In genomic region chr10:79682916-79683582, GRCm38 (mm10) we compare ENCODE assay signal across 8 mouse cellular contexts. TPM values are rescaled to one million over a fixed set of nuclear protein-coding genes. Genes with fewer than 3 reads are reported as not detected.
DNase-seq lines count a peak whose midpoint lies in the region; ATAC-seq and TF ChIP-seq lines count a peak whose summit lies in the region.

No protein-coding gene starts in this region.

- TF ChIP-seq CTCF in layer of hippocampus, adult 2 months (conservative IDR thresholded peaks at IDR 0.05): peak; percentile 53

- peak overlapping the region; percentile 77 for H3K27ac ChIP-seq in layer of hippocampus, adult 2 months
- H3K27ac ChIP-seq in embryonic facial prominence, embryonic 13.5 days: peak overlapping the region; percentile 71
- H3K27ac ChIP-seq in heart, embryonic 12.5 days (ENCODE audit: poor library complexity, severe bottlenecking): peak overlapping the region; percentile 81
- H3K27ac ChIP-seq in kidney, embryonic 16.5 days (ENCODE audit: low read length): peak overlapping the region; percentile 81
- H3K27ac ChIP-seq in stomach, embryonic 14.5 days (ENCODE audit: low read length): peak overlapping the region; percentile 75; the same call in 1 of the 2 replicates

- H3K36me3 ChIP-seq in embryonic facial prominence, embryonic 13.5 days: peaks cover 43% of the 10 kb centered on the region
- H3K36me3 ChIP-seq in heart, embryonic 12.5 days: peaks cover 45% of the 10 kb centered on the region
- H3K36me3 ChIP-seq in kidney, embryonic 16.5 days (ENCODE audit: insufficient read depth, low read length): peaks cover 40% of the 10 kb centered on the region
- peaks cover 39% of the 10 kb centered on the region for H3K36me3 ChIP-seq in stomach, embryonic 14.5 days (ENCODE audit: control insufficient read depth, insufficient read depth, low read length)

- peak overlapping the region; percentile 93 for H3K4me2 ChIP-seq in embryonic facial prominence, embryonic 13.5 days
- peak overlapping the region; percentile 92 for H3K4me2 ChIP-seq in heart, embryonic 12.5 days
- H3K4me2 ChIP-seq in kidney, embryonic 16.5 days (replicated peaks; ENCODE audit: low read depth, low read length): peak overlapping the region; percentile 89
- peak overlapping the region; percentile 90 for H3K4me2 ChIP-seq in stomach, embryonic 14.5 days (replicated peaks; ENCODE audit: low read depth, low read length)

- peak overlapping the region; percentile 90 for H3K9ac ChIP-seq in embryonic facial prominence, embryonic 13.5 days
- H3K9ac ChIP-seq in heart, embryonic 12.5 days: peak overlapping the region; percentile 88
- H3K9ac ChIP-seq in kidney, embryonic 16.5 days (replicated peaks; ENCODE audit: low read length): peak overlapping the region; percentile 84
- peak overlapping the region; percentile 85 for H3K9ac ChIP-seq in stomach, embryonic 14.5 days (replicated peaks; ENCODE audit: low read depth, low read length)

- peak in 1 of 2 experiments; percentile 54 for DNase-seq in layer of hippocampus, adult 2 months (ENCODE audit: low spot score in 2 of 2)
- no peak for DNase-seq in layer of hippocampus, adult 9-10 months (ENCODE audit: low spot score)
- peak; percentile 71 for DNase-seq in adrenal gland, adult 2 months
- DNase-seq in lung, postnatal 25 days (ENCODE audit: low spot score): peak; percentile 51

- no peaks in the 10 kb centered on the region for H3K9me3 ChIP-seq in embryonic facial prominence, embryonic 13.5 days
- H3K9me3 ChIP-seq in heart, embryonic 12.5 days (replicated peaks): no peaks in the 10 kb centered on the region
- no peaks in the 10 kb centered on the region for H3K9me3 ChIP-seq in kidney, embryonic 16.5 days (ENCODE audit: low read length)
- H3K9me3 ChIP-seq in stomach, embryonic 14.5 days (ENCODE audit: control insufficient read depth, low read depth, low read length): no peaks in the 10 kb centered on the region

- peaks cover 22% of the 10 kb centered on the region for H3K4me1 ChIP-seq in embryonic facial prominence, embryonic 13.5 days
- peaks cover 54% of the 10 kb centered on the region for H3K4me1 ChIP-seq in heart, embryonic 12.5 days (replicated peaks)
- peaks cover 24% of the 10 kb centered on the region for H3K4me1 ChIP-seq in kidney, embryonic 16.5 days (ENCODE audit: insufficient read depth, low read length)
- peaks cover 18% of the 10 kb centered on the region; the same call in 1 of the 2 replicates for H3K4me1 ChIP-seq in stomach, embryonic 14.5 days (ENCODE audit: control insufficient read depth, insufficient read depth, low read length)

- no peak for ATAC-seq in embryonic facial prominence, embryonic 13.5 days (ENCODE audit: insufficient number of reproducible peaks, insufficient read depth, low FRiP score, low TSS enrichment, low read depth)
- no peak for ATAC-seq in heart, embryonic 12.5 days (ENCODE audit: insufficient number of reproducible peaks, low FRiP score)
- no peak for ATAC-seq in kidney, embryonic 16.5 days (ENCODE audit: low FRiP score, low TSS enrichment)
- ATAC-seq in stomach, embryonic 14.5 days (ENCODE audit: insufficient number of reproducible peaks, insufficient read depth, low FRiP score, low read depth): no peak

- peak overlapping the region; percentile 71 for H3K4me3 ChIP-seq in layer of hippocampus, adult 2 months
- H3K4me3 ChIP-seq in embryonic facial prominence, embryonic 13.5 days: peak overlapping the region; percentile 89
- peak overlapping the region; percentile 81 for H3K4me3 ChIP-seq in heart, embryonic 12.5 days
- peak overlapping the region; percentile 94 for H3K4me3 ChIP-seq in kidney, embryonic 16.5 days (ENCODE audit: low read length)
- peak overlapping the region; percentile 68 for H3K4me3 ChIP-seq in stomach, embryonic 14.5 days (ENCODE audit: low read depth, low read length)

- no peaks in the 10 kb centered on the region for H3K27me3 ChIP-seq in embryonic facial prominence, embryonic 13.5 days
- no peaks in the 10 kb centered on the region for H3K27me3 ChIP-seq in heart, embryonic 12.5 days (replicated peaks)
- no peaks in the 10 kb centered on the region for H3K27me3 ChIP-seq in kidney, embryonic 16.5 days (ENCODE audit: insufficient read depth, low read length)
- H3K27me3 ChIP-seq in stomach, embryonic 14.5 days (ENCODE audit: control insufficient read depth, insufficient read depth, low read length): no peaks in the 10 kb centered on the region

- WGBS in embryonic facial prominence, embryonic 13.5 days: 4% methylated on average over 10 of the region's 10 CpGs
- 6% methylated on average over 10 of the region's 10 CpGs for WGBS in heart, embryonic 12.5 days
- 3% methylated on average over 10 of the region's 10 CpGs for WGBS in kidney, embryonic 16.5 days
- 6% methylated on average over 10 of the region's 10 CpGs for WGBS in stomach, embryonic 14.5 days

RNA-seq across cellular contexts. Expression of gene Cdc34, which starts 1.1 kb away (rescaled TPM):
- total RNA-seq in layer of hippocampus, adult 2 months (2021): 10 to 100 TPM; 73.1 to 79.8 TPM
- 100 to 1,000 TPM in 1 of 2 experiments, 10 to 100 TPM in 1; 87.7 to 122 TPM for total RNA-seq in adrenal gland, adult 2 months (2021)
- polyA plus RNA-seq in adrenal gland, adult 2 months (2012; rRNA removed): 174 and 205 TPM in 2 replicates
- 102 and 106 TPM in 2 replicates for polyA plus RNA-seq in embryonic facial prominence, embryonic 13.5 days (2015; fragmentation: Nextera tagmentation; extraction: Ambion mirVana)
- 151 and 152 TPM in 2 replicates for polyA plus RNA-seq in heart, embryonic 12.5 days (2016; fragmentation: Nextera tagmentation; extraction: Ambion mirVana)
- polyA plus RNA-seq in kidney, embryonic 16.5 days (2015; fragmentation: Nextera tagmentation; extraction: Ambion mirVana): 81.2 and 92.3 TPM in 2 replicates
- polyA plus RNA-seq in stomach, embryonic 14.5 days (2014; fragmentation: Nextera tagmentation; extraction: Ambion mirVana): 88.7 and 93.6 TPM in 2 replicates

RNA-seq across cellular contexts. Expression of gene Gzmm, which starts 5.8 kb away (rescaled TPM):
- total RNA-seq in layer of hippocampus, adult 2 months (2021): 1 to 10 TPM; 3.3 to 4.0 TPM
- total RNA-seq in adrenal gland, adult 2 months (2021): 1 to 10 TPM; 1.0 to 2.2 TPM
- 0.52 and 0.55 TPM in 2 replicates for polyA plus RNA-seq in adrenal gland, adult 2 months (2012; rRNA removed)
- 0.81 and 0.84 TPM in 2 replicates for polyA plus RNA-seq in embryonic facial prominence, embryonic 13.5 days (2015; fragmentation: Nextera tagmentation; extraction: Ambion mirVana)
- 0.78 and 0.83 TPM in 2 replicates for polyA plus RNA-seq in heart, embryonic 12.5 days (2016; fragmentation: Nextera tagmentation; extraction: Ambion mirVana)
- 0.75 and 0.81 TPM in 2 replicates for polyA plus RNA-seq in kidney, embryonic 16.5 days (2015; fragmentation: Nextera tagmentation; extraction: Ambion mirVana)
- polyA plus RNA-seq in stomach, embryonic 14.5 days (2014; fragmentation: Nextera tagmentation; extraction: Ambion mirVana): 1.0 and 1.6 TPM in 2 replicates

RNA-seq across cellular contexts. Expression of gene Tpgs1, which starts 13.9 kb away (rescaled TPM):
- 10 to 100 TPM; 67.8 to 73.5 TPM for total RNA-seq in layer of hippocampus, adult 2 months (2021)
- total RNA-seq in adrenal gland, adult 2 months (2021): 10 to 100 TPM; 29.5 to 40.7 TPM
- 147 and 149 TPM in 2 replicates for polyA plus RNA-seq in adrenal gland, adult 2 months (2012; rRNA removed)
- 58.1 and 62.1 TPM in 2 replicates for polyA plus RNA-seq in embryonic facial prominence, embryonic 13.5 days (2015; fragmentation: Nextera tagmentation; extraction: Ambion mirVana)
- polyA plus RNA-seq in heart, embryonic 12.5 days (2016; fragmentation: Nextera tagmentation; extraction: Ambion mirVana): 41.9 and 46.0 TPM in 2 replicates
- polyA plus RNA-seq in kidney, embryonic 16.5 days (2015; fragmentation: Nextera tagmentation; extraction: Ambion mirVana): 84.2 and 87.0 TPM in 2 replicates
- polyA plus RNA-seq in stomach, embryonic 14.5 days (2014; fragmentation: Nextera tagmentation; extraction: Ambion mirVana): 64.5 and 64.8 TPM in 2 replicates

RNA-seq across cellular contexts. Expression of gene Madcam1, which starts 18.7 kb away (rescaled TPM):
- not detected for total RNA-seq in layer of hippocampus, adult 2 months (2021)
- not detected for total RNA-seq in adrenal gland, adult 2 months (2021)
- polyA plus RNA-seq in adrenal gland, adult 2 months (2012; rRNA removed): 0.46 TPM in 1 of 2 replicates, not detected in the other
- 11.3 and 11.8 TPM in 2 replicates for polyA plus RNA-seq in embryonic facial prominence, embryonic 13.5 days (2015; fragmentation: Nextera tagmentation; extraction: Ambion mirVana)
- 0.23 and 1.0 TPM in 2 replicates for polyA plus RNA-seq in heart, embryonic 12.5 days (2016; fragmentation: Nextera tagmentation; extraction: Ambion mirVana)
- polyA plus RNA-seq in kidney, embryonic 16.5 days (2015; fragmentation: Nextera tagmentation; extraction: Ambion mirVana): 2.3 and 2.5 TPM in 2 replicates
- 29.7 and 30.0 TPM in 2 replicates for polyA plus RNA-seq in stomach, embryonic 14.5 days (2014; fragmentation: Nextera tagmentation; extraction: Ambion mirVana)

RNA-seq across cellular contexts. Expression of gene Bsg, which starts 21.2 kb away (rescaled TPM):
- total RNA-seq in layer of hippocampus, adult 2 months (2021): 100 to 1,000 TPM; 538 TPM
- total RNA-seq in adrenal gland, adult 2 months (2021): 100 to 1,000 TPM; 588 to 674 TPM
- 314 and 321 TPM in 2 replicates for polyA plus RNA-seq in adrenal gland, adult 2 months (2012; rRNA removed)
- 703 and 715 TPM in 2 replicates for polyA plus RNA-seq in embryonic facial prominence, embryonic 13.5 days (2015; fragmentation: Nextera tagmentation; extraction: Ambion mirVana)
- polyA plus RNA-seq in heart, embryonic 12.5 days (2016; fragmentation: Nextera tagmentation; extraction: Ambion mirVana): 1,289 and 1,310 TPM in 2 replicates
- 954 and 1,048 TPM in 2 replicates for polyA plus RNA-seq in kidney, embryonic 16.5 days (2015; fragmentation: Nextera tagmentation; extraction: Ambion mirVana)
- 871 and 937 TPM in 2 replicates for polyA plus RNA-seq in stomach, embryonic 14.5 days (2014; fragmentation: Nextera tagmentation; extraction: Ambion mirVana)
